Mouse (Mus musculus) thymus, postnatal 25 days (tissue): ENCODE measurements at regions not wholly inside any gene's neighbourhood (a gene's known extent, or its start where the extent isn't known, plus 50 kb on each side); places are given as distances from the start of the nearest gene placed in this dataset.

Source experiments
- DNase-seq: peaks from one replicate; pipeline ENCODE4 v3.0.0; 2022

- DNase-seq = no peak
These were observed 76.2 kb downstream of the Cstad start for GRCm38 (mm10) chr2:30670836-30671586.

GRCm38 (mm10) chr2:30667468-30667867 lies 72.6 kb downstream of the Cstad start:
- no peak for DNase-seq

- no peak for DNase-seq
These were observed 66.3 kb downstream of the Cstad start for GRCm38 (mm10) chr2:30661147-30661546.

- DNase-seq = no peak
These were observed 65.8 kb downstream of the Cstad start for GRCm38 (mm10) chr2:30660613-30660991.

- no peak for DNase-seq
These were observed 65.2 kb downstream of the Cstad start for GRCm38 (mm10) chr2:30659836-30660612.

- DNase-seq = peak; percentile 49
These were observed 64.2 kb downstream of the Cstad start for GRCm38 (mm10) chr2:30658844-30659555.
